Mouse (Mus musculus) myocyte (in vitro differentiated cells): ENCODE measurements at regions not wholly inside any gene's neighbourhood (a gene's known extent, or its start where the extent isn't known, plus 50 kb on each side); places are given as distances from the start of the nearest gene placed in this dataset.

ENCODE experiments used
- H3K27me3 ChIP-seq: one replicate; pipeline ENCODE4 v1.6.1; 2011; ENCODE audit not compliant: control insufficient read depth, insufficient read depth, insufficient read length
- H3K36me3 ChIP-seq: one replicate; pipeline ENCODE4 v1.6.1; 2011; ENCODE audit not compliant: control insufficient read depth, insufficient read depth
- H3K4me2 ChIP-seq: one replicate; pipeline ENCODE4 v1.6.1; 2011; ENCODE audit warnings: low read depth, control low read depth
- H3K4me3 ChIP-seq: one replicate; pipeline ENCODE4 v1.5.1; 2011; ENCODE audit warnings: mild to moderate bottlenecking, control low read depth, moderate library complexity
- H3K79me2 ChIP-seq: one replicate; pipeline ENCODE4 v1.6.1; 2011; ENCODE audit not compliant: control insufficient read depth, insufficient read depth
- H3ac ChIP-seq: one replicate; pipeline ENCODE4 v1.6.1; 2011; ENCODE audit not compliant: control insufficient read depth, insufficient read length
- CEBPB ChIP-seq: IDR thresholded peaks from 2 replicates; pipeline ENCODE4 v1.6.1; 2011; ENCODE audit warnings: mild to moderate bottlenecking, moderate library complexity; ENCODE audit not compliant: poor library complexity, insufficient read depth, severe bottlenecking
- E2F4 ChIP-seq: IDR thresholded peaks from one replicate; pipeline ENCODE4 v1.6.1; 2011; ENCODE audit warnings: mild to moderate bottlenecking, control low read depth, moderate library complexity; ENCODE audit not compliant: insufficient read depth
- MAX ChIP-seq: IDR thresholded peaks from one replicate; pipeline ENCODE4 v1.6.1; 2011; ENCODE audit warnings: low read depth, mild to moderate bottlenecking, control low read depth
- MYOD1 ChIP-seq, 3 experiments: IDR thresholded peaks; one replicate each; pipeline ENCODE4 v1.6.1; 2011; ENCODE audit warnings: control low read depth in 2 of 3, low read depth in 2 of 3, mild to moderate bottlenecking in 2 of 3, moderate library complexity in 1 of 3; ENCODE audit not compliant: insufficient read length in 2 of 3, control insufficient read depth in 1 of 3
- MYOG ChIP-seq, 3 experiments: IDR thresholded peaks; one replicate each; pipeline ENCODE4 v1.6.1; 2011; ENCODE audit warnings: control low read depth in 2 of 3, low read depth in 2 of 3, mild to moderate bottlenecking in 2 of 3; ENCODE audit not compliant: insufficient read length in 2 of 3, control insufficient read depth in 1 of 3, insufficient read depth in 1 of 3
- POLR2A ChIP-seq: IDR thresholded peaks from one replicate; pipeline ENCODE4 v1.6.1; 2011; ENCODE audit warnings: low read depth, mild to moderate bottlenecking, control low read depth, moderate library complexity; ENCODE audit not compliant: insufficient read length
- POLR2AphosphoS2 ChIP-seq: IDR thresholded peaks from one replicate; pipeline ENCODE4 v1.6.1; 2011; ENCODE audit warnings: low read depth, control low read depth; ENCODE audit not compliant: insufficient read length
- REST ChIP-seq: IDR thresholded peaks from one replicate; pipeline ENCODE4 v1.6.1; 2011; ENCODE audit warnings: mild to moderate bottlenecking, control low read depth, moderate library complexity; ENCODE audit not compliant: insufficient read depth, insufficient read length
- SRF ChIP-seq: IDR thresholded peaks from one replicate; pipeline ENCODE4 v1.6.1; 2011; ENCODE audit warnings: low read depth; ENCODE audit not compliant: control insufficient read depth, insufficient read length
- TCF12 ChIP-seq: IDR thresholded peaks from one replicate; pipeline ENCODE4 v1.6.1; 2011; ENCODE audit warnings: mild to moderate bottlenecking, control low read depth; ENCODE audit not compliant: poor library complexity, insufficient read depth, severe bottlenecking
- TCF3 ChIP-seq: IDR thresholded peaks from one replicate; pipeline ENCODE4 v1.6.1; 2011; ENCODE audit warnings: low read depth, control low read depth; ENCODE audit not compliant: insufficient read length
- USF1 ChIP-seq: IDR thresholded peaks from one replicate; pipeline ENCODE4 v1.6.1; 2011; ENCODE audit warnings: low read depth, mild to moderate bottlenecking, control low read depth, moderate library complexity

- no peaks in the 10 kb centered on the region for H3K27me3 ChIP-seq
- H3K79me2 ChIP-seq = no peaks in the 10 kb centered on the region
- H3K4me2 ChIP-seq = no peak overlapping the region
- no peak overlapping the region for H3K4me3 ChIP-seq
- no peak overlapping the region for H3ac ChIP-seq
- no peaks in the 10 kb centered on the region for H3K36me3 ChIP-seq
- TF ChIP-seq MYOD1 (IDR thresholded peaks at IDR 0.05; ENCODE audit: control insufficient read depth in 1 of 3, insufficient read length in 2 of 3, low read depth in 2 of 3) (no peak), USF1 (no peak), SRF (no peak), POLR2AphosphoS2 (no peak), MYOG (IDR thresholded peaks at IDR 0.05; ENCODE audit: control insufficient read depth in 1 of 3, insufficient read depth in 1 of 3, insufficient read length in 2 of 3, low read depth in 2 of 3) (no peak), E2F4 (no peak), TCF12 (no peak), MAX (no peak), REST (no peak), TCF3 (no peak), CEBPB (no peak), POLR2A (no peak)
Observed at GRCm38 (mm10) chr1:88761121-88761520, 59.1 kb upstream of the Arl4c start.

- no peaks in the 10 kb centered on the region for H3K36me3 ChIP-seq
- H3K27me3 ChIP-seq = no peaks in the 10 kb centered on the region
- no peaks in the 10 kb centered on the region for H3K79me2 ChIP-seq
- H3K4me3 ChIP-seq = no peak overlapping the region
- no peak overlapping the region for H3ac ChIP-seq
- peak; percentile 71 for TF ChIP-seq TCF3
- TF ChIP-seq POLR2A = no peak
- TF ChIP-seq E2F4 = no peak
- TF ChIP-seq CEBPB = peak; percentile 37; the same call in 1 of the 2 replicates
- TF ChIP-seq TCF12 = peak; percentile 57
- peak in 2 of 3 experiments; percentile 93 to 97 for TF ChIP-seq MYOD1 (IDR thresholded peaks at IDR 0.05; ENCODE audit: control insufficient read depth in 1 of 3, insufficient read length in 2 of 3, low read depth in 2 of 3)
- no peak for TF ChIP-seq MAX
- TF ChIP-seq POLR2AphosphoS2 = no peak
- no peak for TF ChIP-seq REST
- no peak for TF ChIP-seq SRF
- TF ChIP-seq USF1 = no peak
- peak; percentile 78 to 97 (median 88) for TF ChIP-seq MYOG (IDR thresholded peaks at IDR 0.05; ENCODE audit: control insufficient read depth in 1 of 3, insufficient read depth in 1 of 3, insufficient read length in 2 of 3, low read depth in 2 of 3)
- no peak overlapping the region for H3K4me2 ChIP-seq
Observed at GRCm38 (mm10) chr1:88763725-88764364, 61.8 kb upstream of the Arl4c start.

GRCm38 (mm10) chr1:88764478-88764877 lies 62.5 kb upstream of the Arl4c start:
- Histone ChIP-seq H3K4me2 (no peak overlapping the region), H3ac (no peak overlapping the region), H3K79me2 (no peaks in the 10 kb centered on the region), H3K36me3 (no peaks in the 10 kb centered on the region), H3K27me3 (no peaks in the 10 kb centered on the region), H3K4me3 (no peak overlapping the region)
- no peak for TF ChIP-seq SRF
- TF ChIP-seq MYOD1 (IDR thresholded peaks at IDR 0.05; ENCODE audit: control insufficient read depth in 1 of 3, insufficient read length in 2 of 3, low read depth in 2 of 3) = peak in 2 of 3 experiments; percentile 72 to 78
- TF ChIP-seq POLR2A = no peak
- TF ChIP-seq CEBPB = no peak
- TF ChIP-seq E2F4 = no peak

- Histone ChIP-seq H3K4me3 (no peak overlapping the region), H3K79me2 (no peaks in the 10 kb centered on the region)
Observed at GRCm38 (mm10) chr1:88777009-88777408, 75.0 kb upstream of the Arl4c start.

GRCm38 (mm10) chr1:88780262-88780661 lies 78.2 kb upstream of the Arl4c start:
- Histone ChIP-seq H3K27me3 (no peaks in the 10 kb centered on the region), H3K4me3 (no peak overlapping the region), H3ac (no peak overlapping the region), H3K79me2 (no peaks in the 10 kb centered on the region), H3K4me2 (no peak overlapping the region), H3K36me3 (no peaks in the 10 kb centered on the region)
- no peak for TF ChIP-seq SRF

More at GRCm38 (mm10) chr1:88777009-88777408, 75.0 kb upstream of the Arl4c start:
- Histone ChIP-seq H3K4me2 (no peak overlapping the region), H3K27me3 (no peaks in the 10 kb centered on the region), H3ac (no peak overlapping the region), H3K36me3 (no peaks in the 10 kb centered on the region)
- no peak for TF ChIP-seq MAX
- no peak for TF ChIP-seq POLR2A
- no peak for TF ChIP-seq SRF
- TF ChIP-seq CEBPB = no peak
- no peak for TF ChIP-seq MYOG (IDR thresholded peaks at IDR 0.05; ENCODE audit: control insufficient read depth in 1 of 3, insufficient read depth in 1 of 3, insufficient read length in 2 of 3, low read depth in 2 of 3)
- TF ChIP-seq TCF12 = no peak
- TF ChIP-seq E2F4 = no peak
- no peak for TF ChIP-seq MYOD1 (IDR thresholded peaks at IDR 0.05; ENCODE audit: control insufficient read depth in 1 of 3, insufficient read length in 2 of 3, low read depth in 2 of 3)
- no peak for TF ChIP-seq REST
- TF ChIP-seq POLR2AphosphoS2 = no peak
- TF ChIP-seq TCF3 = no peak
- no peak for TF ChIP-seq USF1
